Mouse (Mus musculus) myocyte (in vitro differentiated cells): ENCODE measurements at regions not wholly inside any gene's neighbourhood (a gene's known extent, or its start where the extent isn't known, plus 50 kb on each side); places are given as distances from the start of the nearest gene placed in this dataset.

Source experiments
- CEBPB ChIP-seq: IDR thresholded peaks from 2 replicates; pipeline ENCODE4 v1.6.1; 2011; ENCODE audit warnings: mild to moderate bottlenecking, moderate library complexity; ENCODE audit not compliant: poor library complexity, insufficient read depth, severe bottlenecking
- MAX ChIP-seq: IDR thresholded peaks from one replicate; pipeline ENCODE4 v1.6.1; 2011; ENCODE audit warnings: low read depth, mild to moderate bottlenecking, control low read depth
- MYOG ChIP-seq, 3 experiments: IDR thresholded peaks; one replicate each; pipeline ENCODE4 v1.6.1; 2011; ENCODE audit warnings: control low read depth in 2 of 3, low read depth in 2 of 3, mild to moderate bottlenecking in 2 of 3; ENCODE audit not compliant: insufficient read length in 2 of 3, control insufficient read depth in 1 of 3, insufficient read depth in 1 of 3
- POLR2A ChIP-seq: IDR thresholded peaks from one replicate; pipeline ENCODE4 v1.6.1; 2011; ENCODE audit warnings: low read depth, mild to moderate bottlenecking, control low read depth, moderate library complexity; ENCODE audit not compliant: insufficient read length
- TCF3 ChIP-seq: IDR thresholded peaks from one replicate; pipeline ENCODE4 v1.6.1; 2011; ENCODE audit warnings: low read depth, control low read depth; ENCODE audit not compliant: insufficient read length

DNA sequence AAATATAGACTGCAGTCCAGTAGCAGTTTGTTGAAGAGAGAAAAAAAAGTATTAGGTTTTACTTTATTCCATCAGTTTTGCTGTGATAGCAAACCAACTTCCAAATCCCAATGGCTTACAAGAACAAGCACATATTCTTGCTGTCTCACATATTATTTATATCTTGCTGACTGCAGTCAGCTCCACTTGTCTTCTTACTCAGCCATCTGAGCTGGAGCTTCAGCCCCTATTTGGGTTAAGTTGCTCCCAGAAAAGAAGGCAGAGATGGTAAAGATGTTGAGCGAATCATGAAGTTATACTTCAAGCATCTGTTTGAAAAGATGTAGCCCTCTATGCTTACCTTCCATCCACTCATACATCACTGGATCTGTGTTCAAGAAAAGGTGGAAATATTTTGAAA, 106.7 kb upstream of the Htr1f start:
- no peak for TF ChIP-seq MAX
- TF ChIP-seq TCF3 = no peak
- TF ChIP-seq POLR2A = no peak
- TF ChIP-seq MYOG (IDR thresholded peaks at IDR 0.05; ENCODE audit: control insufficient read depth in 1 of 3, insufficient read depth in 1 of 3, insufficient read length in 2 of 3, low read depth in 2 of 3) = no peak
- TF ChIP-seq CEBPB = no peak
